In genomic region chr2:171969311-171969905, GRCm38 (mm10) we compare ENCODE assay signal across 16 mouse cellular contexts.
DNase-seq lines count a peak whose midpoint lies in the region; ATAC-seq and TF ChIP-seq lines count a peak whose summit lies in the region.
"Had no signal": no experiment of that assay in that cellular context is flagged by ENCODE, and none has a peak within 500 bp of the region (broad histone marks: within the 10 kb centered on the region; RNA-seq: fewer than 3 reads in every experiment).

No protein-coding gene starts in this region.

- 42% methylated on average over 13 of the region's 13 CpGs for WGBS in heart, embryonic 12.5 days
- 66% methylated on average over 13 of the region's 13 CpGs for WGBS in intestine, postnatal 0 days

- ATAC-seq in heart, embryonic 12.5 days (ENCODE audit: insufficient number of reproducible peaks, low FRiP score): no peak; the same call in 1 of the 2 replicates
- ATAC-seq in intestine, postnatal 0 days: no peak
- ATAC-seq: forebrain, embryonic 16.5 days had no signal

- peak overlapping the region; percentile 41 for H3K27ac ChIP-seq in heart, embryonic 12.5 days (ENCODE audit: poor library complexity, severe bottlenecking)
- no peak overlapping the region for H3K27ac ChIP-seq in intestine, postnatal 0 days (ENCODE audit: low read depth, low read length)
- H3K27ac ChIP-seq: hindbrain, embryonic 12.5 days; limb, embryonic 12.5 days; liver, embryonic 15.5 days had no signal

- TF ChIP-seq CTCF in intestine, postnatal 0 days (IDR thresholded peaks at IDR 0.05; ENCODE audit: low read depth): no peak

- no peak for DNase-seq in heart, adult 11 months
- DNase-seq in ovary, postnatal 36 days (ENCODE audit: low spot score): peak; percentile 38
- DNase-seq in ovary, postnatal 14 days (ENCODE audit: low spot score): no peak
- DNase-seq in adrenal gland, postnatal 25 days: peak; percentile 51
- DNase-seq in frontal cortex, postnatal 36 days (ENCODE audit: low spot score in 2 of 2): no peak
- no peak for DNase-seq in left cerebral cortex, postnatal 36 days (ENCODE audit: low spot score in 2 of 2)
- DNase-seq: gastrocnemius, postnatal 10 days; kidney, adult 11 months; kidney, postnatal 25 days; right cerebral cortex, postnatal 25 days had no signal

- no peak overlapping the region for H3K4me3 ChIP-seq in heart, embryonic 12.5 days
- H3K4me3 ChIP-seq in intestine, postnatal 0 days (ENCODE audit: low read depth, low read length): no peak overlapping the region
- H3K4me3 ChIP-seq: hindbrain, embryonic 12.5 days; limb, embryonic 12.5 days; liver, embryonic 15.5 days had no signal

- H3K9me3 ChIP-seq in heart, embryonic 12.5 days (replicated peaks): no peaks in the 10 kb centered on the region
- no peaks in the 10 kb centered on the region for H3K9me3 ChIP-seq in intestine, postnatal 0 days (ENCODE audit: control insufficient read depth)
- H3K9me3 ChIP-seq: hindbrain, embryonic 12.5 days; limb, embryonic 12.5 days; liver, embryonic 15.5 days had no signal

- no peaks in the 10 kb centered on the region for H3K36me3 ChIP-seq in heart, embryonic 12.5 days
- H3K36me3 ChIP-seq in intestine, postnatal 0 days (ENCODE audit: control insufficient read depth, insufficient read depth): no peaks in the 10 kb centered on the region
- H3K36me3 ChIP-seq: hindbrain, embryonic 12.5 days; limb, embryonic 12.5 days; liver, embryonic 15.5 days had no signal

- intact Hi-C loops in left cerebral cortex, postnatal 36 days (cut with DNase I): no loop called here

- H3K9ac ChIP-seq in heart, embryonic 12.5 days: no peak overlapping the region
- no peak overlapping the region for H3K9ac ChIP-seq in intestine, postnatal 0 days (ENCODE audit: low read depth, low read length)
- H3K9ac ChIP-seq: hindbrain, embryonic 12.5 days; limb, embryonic 12.5 days; liver, embryonic 15.5 days had no signal

- H3K4me1 ChIP-seq in heart, embryonic 12.5 days (replicated peaks): peaks cover 6% of the 10 kb centered on the region; the same call in 1 of the 2 replicates
- no peaks in the 10 kb centered on the region for H3K4me1 ChIP-seq in intestine, postnatal 0 days (replicated peaks; ENCODE audit: control insufficient read depth, insufficient read depth, low read length)
- H3K4me1 ChIP-seq: hindbrain, embryonic 12.5 days; limb, embryonic 12.5 days; liver, embryonic 15.5 days had no signal

- H3K4me2 ChIP-seq in heart, embryonic 12.5 days: no peak overlapping the region
- no peak overlapping the region for H3K4me2 ChIP-seq in intestine, postnatal 0 days (replicated peaks; ENCODE audit: low read depth)
- H3K4me2 ChIP-seq: hindbrain, embryonic 12.5 days; limb, embryonic 12.5 days; liver, embryonic 15.5 days had no signal

- H3K27me3 ChIP-seq in heart, embryonic 12.5 days (replicated peaks): no peaks in the 10 kb centered on the region
- H3K27me3 ChIP-seq in intestine, postnatal 0 days (replicated peaks; ENCODE audit: control insufficient read depth, insufficient read depth, low read length): no peaks in the 10 kb centered on the region
- H3K27me3 ChIP-seq: hindbrain, embryonic 12.5 days; limb, embryonic 12.5 days; liver, embryonic 15.5 days had no signal

Comparison
In these comparisons a context has a peak if more than half of its experiments do, and no peak if none do; other contexts are left out.
1. DNase-seq: peak in ovary, postnatal 36 days (single experiment) and adrenal gland, postnatal 25 days (single experiment); none in heart, adult 11 months (single experiment), ovary, postnatal 14 days (single experiment), frontal cortex, postnatal 36 days (0 of 2) and left cerebral cortex, postnatal 36 days (0 of 2).